Mouse (Mus musculus) liver, adult (tissue): Measurements from ENCODE around the gene Mlx.

ENCODE experiments used
- GATA4 ChIP-seq: IDR thresholded peaks from 2 replicates; pipeline ENCODE4 v1.6.1; 2014; ENCODE audit warnings: mild to moderate bottlenecking, low read length; ENCODE audit not compliant: insufficient replicate concordance

Mlx gene

GRCm38 (mm10) chr11:101137000-101137399, 49.9 kb downstream of the Mlx start:
- TF ChIP-seq GATA4: no peak

DNA sequence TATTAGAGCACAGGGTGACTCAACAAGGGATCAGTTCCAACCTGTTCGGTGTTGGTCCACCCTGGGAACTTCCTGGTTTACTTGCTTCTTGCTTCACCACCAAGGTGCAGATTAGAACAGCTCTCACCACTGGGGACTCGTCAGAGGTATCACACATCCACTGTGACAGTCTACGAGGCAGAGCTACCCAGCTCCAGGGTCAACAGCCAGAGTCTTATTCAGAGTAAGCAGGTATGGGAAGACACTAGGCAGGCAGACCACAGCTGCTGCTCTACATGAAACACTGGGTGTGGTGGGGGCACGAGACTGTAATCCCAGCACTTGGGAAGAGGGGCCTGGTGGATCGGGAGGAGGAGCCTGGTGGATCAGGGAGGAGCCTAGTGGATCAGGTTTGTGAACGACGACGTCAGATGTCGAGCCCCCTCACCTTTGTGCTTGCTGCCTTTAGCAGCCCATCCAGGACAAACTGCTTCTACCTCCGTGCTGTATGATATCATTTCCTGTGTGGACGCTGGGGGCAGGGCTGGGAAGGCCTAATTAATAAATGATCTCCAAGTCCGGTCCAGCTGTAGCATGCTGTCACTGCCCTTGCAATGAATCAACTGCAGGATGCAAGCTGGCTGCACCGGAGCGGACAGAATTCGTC, 51.6 kb downstream of the Mlx start:
- TF ChIP-seq GATA4: no peak

DNA sequence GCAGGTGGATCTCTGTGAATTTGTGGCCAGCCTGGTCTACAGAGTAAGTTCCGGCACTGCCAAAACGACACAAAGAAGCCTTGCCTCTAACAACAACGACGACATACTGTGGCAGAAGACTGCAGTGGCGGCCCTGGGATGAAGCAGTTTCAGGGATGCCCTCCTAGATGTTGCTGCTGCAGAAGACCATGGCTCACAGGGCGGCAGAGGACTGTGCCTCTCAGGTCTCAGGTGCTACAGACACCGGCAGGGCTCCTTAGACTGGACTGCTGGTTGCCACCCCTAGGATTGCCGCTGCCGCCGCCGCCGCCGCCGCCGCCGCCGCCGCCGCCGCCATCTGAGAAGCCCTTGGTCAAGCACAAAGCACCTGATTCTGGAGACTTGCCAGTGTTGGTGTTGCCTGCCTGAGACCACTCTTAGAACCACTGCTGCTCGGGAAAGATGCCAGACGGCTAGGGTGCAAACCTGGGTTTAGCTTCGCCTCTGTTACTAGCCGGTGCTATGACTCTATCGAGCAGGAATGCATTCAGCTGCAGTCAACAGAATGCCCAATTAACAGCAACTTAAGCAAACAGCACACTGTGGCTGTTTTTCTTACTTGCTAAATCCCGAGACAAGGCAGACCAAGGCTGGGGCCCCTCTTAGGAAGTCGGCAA, 53.2 kb downstream of the Mlx start:
- TF ChIP-seq GATA4: no peak

DNA sequence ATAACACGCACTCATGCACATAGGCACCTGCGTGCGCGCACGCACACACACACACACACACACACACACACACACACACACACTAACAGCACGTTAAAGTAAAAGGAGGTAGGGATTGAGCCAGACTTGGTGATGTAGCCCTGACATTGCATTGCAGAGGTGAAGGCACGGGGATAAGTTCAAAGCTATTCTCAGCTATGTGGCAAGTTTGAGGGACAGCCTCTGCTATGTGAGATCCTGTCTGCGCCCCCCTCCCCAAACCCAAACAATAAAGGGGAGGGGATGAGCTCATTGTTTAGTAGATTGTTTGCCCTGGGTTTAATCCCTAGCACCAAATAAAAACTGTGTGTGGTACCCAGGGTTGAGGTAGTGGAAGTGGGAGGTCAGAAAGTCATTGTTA, 54.0 kb downstream of the Mlx start:
- TF ChIP-seq GATA4: no peak
